ENCODE assay signal across 8 mouse cellular contexts in genomic region chr3:156643710-156644363, GRCm38 (mm10).
A peak's percentile ranks its signal among the peaks of the same experiment; 100 is the strongest.
DNase-seq lines count a peak whose midpoint lies in the region; ATAC-seq lines count a peak whose summit lies in the region.

No protein-coding gene starts in this region.

- no peak overlapping the region for H3K4me3 ChIP-seq in heart, embryonic 12.5 days
- H3K4me3 ChIP-seq in kidney, embryonic 14.5 days (ENCODE audit: low read length) = no peak overlapping the region

- no peak overlapping the region for H3K4me2 ChIP-seq in heart, embryonic 12.5 days
- H3K4me2 ChIP-seq in kidney, embryonic 14.5 days (replicated peaks; ENCODE audit: low read depth, low read length) = no peak overlapping the region

- no peaks in the 10 kb centered on the region for H3K4me1 ChIP-seq in heart, embryonic 12.5 days (replicated peaks)
- H3K4me1 ChIP-seq in kidney, embryonic 14.5 days (ENCODE audit: control insufficient read depth, insufficient read depth, low read length) = no peaks in the 10 kb centered on the region

- no peak overlapping the region for H3K9ac ChIP-seq in heart, embryonic 12.5 days
- no peak overlapping the region for H3K9ac ChIP-seq in kidney, embryonic 14.5 days (ENCODE audit: low read depth, low read length)

- peak; percentile 84 for DNase-seq in heart, adult 11 months
- DNase-seq in thymus, postnatal 0 days (ENCODE audit: low spot score) = peak; percentile 17
- DNase-seq in thymus, postnatal 36 days = no peak
- DNase-seq in embryo, embryonic 10.5 days (ENCODE audit: low spot score) = peak; percentile 76

- no peak for ATAC-seq in heart, embryonic 12.5 days (ENCODE audit: insufficient number of reproducible peaks, low FRiP score)
- ATAC-seq in kidney, embryonic 14.5 days (ENCODE audit: low FRiP score, low TSS enrichment) = peak; percentile 77; the same call in 1 of the 2 replicates
- ATAC-seq in megakaryocyte progenitor cell, adult 5-6 weeks (replicated peaks; ENCODE audit: poor library complexity) = peak; percentile 87
- no peak for ATAC-seq in erythroid progenitor cell, adult 5-6 weeks (replicated peaks; ENCODE audit: low FRiP score, poor library complexity, severe bottlenecking)

- H3K27me3 ChIP-seq in heart, embryonic 12.5 days (replicated peaks) = no peaks in the 10 kb centered on the region
- H3K27me3 ChIP-seq in kidney, embryonic 14.5 days (ENCODE audit: control insufficient read depth, insufficient read depth, low read length) = no peaks in the 10 kb centered on the region

- H3K9me3 ChIP-seq in heart, embryonic 12.5 days (replicated peaks) = no peaks in the 10 kb centered on the region
- no peaks in the 10 kb centered on the region for H3K9me3 ChIP-seq in kidney, embryonic 14.5 days (ENCODE audit: control insufficient read depth, low read length)

- whole genome bisulfite sequencing in heart, embryonic 12.5 days = 80% methylated on average over 3 of the region's 3 CpGs
- 93% methylated on average over 3 of the region's 3 CpGs for WGBS in kidney, embryonic 14.5 days

- no peak overlapping the region for H3K27ac ChIP-seq in heart, embryonic 12.5 days (ENCODE audit: poor library complexity, severe bottlenecking)
- H3K27ac ChIP-seq in kidney, embryonic 14.5 days (ENCODE audit: low read depth, low read length) = no peak overlapping the region

- no peaks in the 10 kb centered on the region for H3K36me3 ChIP-seq in heart, embryonic 12.5 days
- no peaks in the 10 kb centered on the region for H3K36me3 ChIP-seq in kidney, embryonic 14.5 days (ENCODE audit: control insufficient read depth, insufficient read depth, low read length)

Comparison
In these comparisons a context has a peak if more than half of its experiments do, and no peak if none do; other contexts are left out.
1. DNase-seq: peak in heart, adult 11 months (single experiment), thymus, postnatal 0 days (single experiment) and embryo, embryonic 10.5 days (single experiment); none in thymus, postnatal 36 days (0 of 2).
2. ATAC-seq: peak in kidney, embryonic 14.5 days (single experiment) and megakaryocyte progenitor cell, adult 5-6 weeks (single experiment); none in heart, embryonic 12.5 days (single experiment) and erythroid progenitor cell, adult 5-6 weeks (single experiment).